Mouse (Mus musculus) olfactory bulb, adult 2 months (tissue): ENCODE measurements at regions not wholly inside any gene's neighbourhood (a gene's known extent, or its start where the extent isn't known, plus 50 kb on each side); places are given as distances from the start of the nearest gene placed in this dataset.

Source experiments
- H3K27ac ChIP-seq: fragments of 200-500 bp; 2 replicates; pipeline ENCODE4 v1.5.1; 2012; ENCODE audit warnings: low read depth, low read length; ENCODE audit not compliant: insufficient read depth
- H3K4me1 ChIP-seq: fragments of 200-500 bp; 2 replicates; pipeline ENCODE4 v1.6.1; 2012; ENCODE audit warnings: low read length; ENCODE audit not compliant: control insufficient read depth, insufficient read depth
- H3K4me3 ChIP-seq: fragments of 200-500 bp; 2 replicates; pipeline ENCODE4 v1.5.1; 2012; ENCODE audit warnings: mild to moderate bottlenecking, low read depth, low read length, moderate library complexity; ENCODE audit not compliant: insufficient read depth
- CTCF ChIP-seq: fragments of 200-500 bp; IDR thresholded peaks from 2 replicates; pipeline ENCODE4 v1.5.1; 2012; ENCODE audit warnings: low read depth, mild to moderate bottlenecking, low read length, moderate library complexity; ENCODE audit not compliant: insufficient read depth
- POLR2A ChIP-seq: fragments of 200-500 bp; IDR thresholded peaks from 2 replicates; pipeline ENCODE4 v1.6.1; 2012; ENCODE audit warnings: mild to moderate bottlenecking, low read depth, low read length, moderate library complexity; ENCODE audit not compliant: insufficient read depth
- WGBS: fragments of 180-500 bp; shearing (Covaris S2); methylation state at CpG from one replicate; pipeline ENCODE4 v1.1.7; 2018; 5-methylcytosine and 5-hydroxymethylcytosine counted together

- H3K27ac ChIP-seq = no peak overlapping the region
- H3K4me3 ChIP-seq = no peak overlapping the region
- no peak for TF ChIP-seq CTCF
- TF ChIP-seq POLR2A = no peak
- H3K4me1 ChIP-seq = peaks cover 7% of the 10 kb centered on the region
- 55% methylated on average over 9 of the region's 9 CpGs for WGBS
Observed at GRCm38 (mm10) chr13:44099511-44099910, 314.9 kb downstream of the Cd83 start.

GRCm38 (mm10) chr13:44100125-44101067, 315.8 kb downstream of the Cd83 start:
- WGBS = 26% methylated on average over 21 of the region's 21 CpGs
- no peak for TF ChIP-seq CTCF
- no peak for TF ChIP-seq POLR2A

GRCm38 (mm10) chr13:44101161-44101560, 316.6 kb downstream of the Cd83 start:
- no peak overlapping the region for H3K4me3 ChIP-seq
- TF ChIP-seq CTCF = no peak
- no peak for TF ChIP-seq POLR2A
- no peak overlapping the region for H3K27ac ChIP-seq
- 68% methylated on average over 6 of the region's 6 CpGs for WGBS
- H3K4me1 ChIP-seq = peaks cover 7% of the 10 kb centered on the region

More at GRCm38 (mm10) chr13:44100125-44101067, 315.8 kb downstream of the Cd83 start:
- H3K27ac ChIP-seq = no peak overlapping the region
- H3K4me3 ChIP-seq = no peak overlapping the region
- peaks cover 7% of the 10 kb centered on the region for H3K4me1 ChIP-seq

GRCm38 (mm10) chr13:44101806-44102205, 317.2 kb downstream of the Cd83 start:
- Histone ChIP-seq H3K27ac (no peak overlapping the region), H3K4me3 (no peak overlapping the region), H3K4me1 (peaks cover 7% of the 10 kb centered on the region)
- TF ChIP-seq CTCF (no peak), POLR2A (no peak)
- 85% methylated on average over 6 of the region's 6 CpGs for WGBS

- WGBS = 80% methylated on average over 4 of the region's 4 CpGs
- Histone ChIP-seq H3K27ac (no peak overlapping the region), H3K4me3 (no peak overlapping the region), H3K4me1 (peaks cover 7% of the 10 kb centered on the region)
- no peak for TF ChIP-seq POLR2A
- no peak for TF ChIP-seq CTCF
Observed at GRCm38 (mm10) chr13:44102257-44102656, 317.7 kb downstream of the Cd83 start.

- H3K4me3 ChIP-seq = no peak overlapping the region
- TF ChIP-seq CTCF (no peak), POLR2A (no peak)
- peaks cover 7% of the 10 kb centered on the region for H3K4me1 ChIP-seq
- no peak overlapping the region for H3K27ac ChIP-seq
- 98% methylated on average over 7 of the region's 7 CpGs for WGBS
Observed at GRCm38 (mm10) chr13:44103340-44103739, 318.8 kb downstream of the Cd83 start.

- no peak overlapping the region for H3K4me3 ChIP-seq
- 94% methylated on average over 5 of the region's 5 CpGs for WGBS
- no peak for TF ChIP-seq POLR2A
- TF ChIP-seq CTCF = no peak
Observed at GRCm38 (mm10) chr13:44105161-44105560, 320.6 kb downstream of the Cd83 start.

GRCm38 (mm10) chr13:44108695-44109094, 324.1 kb downstream of the Cd83 start:
- TF ChIP-seq POLR2A (no peak), CTCF (no peak)
- WGBS = 89% methylated on average over 11 of the region's 11 CpGs
- Histone ChIP-seq H3K4me3 (no peak overlapping the region), H3K27ac (no peak overlapping the region), H3K4me1 (no peaks in the 10 kb centered on the region)

More at GRCm38 (mm10) chr13:44105161-44105560, 320.6 kb downstream of the Cd83 start:
- Histone ChIP-seq H3K27ac (no peak overlapping the region), H3K4me1 (peaks cover 4% of the 10 kb centered on the region)

GRCm38 (mm10) chr13:44113043-44113442, 328.5 kb downstream of the Cd83 start:
- Histone ChIP-seq H3K27ac (no peak overlapping the region), H3K4me1 (no peaks in the 10 kb centered on the region), H3K4me3 (no peak overlapping the region)
- 98% methylated on average over 5 of the region's 5 CpGs for WGBS
- TF ChIP-seq POLR2A = no peak
- no peak for TF ChIP-seq CTCF

- Histone ChIP-seq H3K4me1 (no peaks in the 10 kb centered on the region), H3K27ac (no peak overlapping the region), H3K4me3 (no peak overlapping the region)
- no peak for TF ChIP-seq POLR2A
- TF ChIP-seq CTCF = no peak
- WGBS = 96% methylated on average over 5 of the region's 5 CpGs
Observed at GRCm38 (mm10) chr13:44114856-44115255, 330.3 kb downstream of the Cd83 start.
